Mouse (Mus musculus): ENCODE measurements around the gene Erp44. TPM values are rescaled to one million over a fixed set of nuclear protein-coding genes. Genes with fewer than 3 reads are reported as not detected.

Gene Erp44
- total and polyA plus RNA-seq, 3 experiments, result 59.2 to 203 (median 99.7) TPM

- H3K9ac ChIP-seq (ENCODE audit: insufficient read depth, low read depth), result no peak overlapping the region
- no peaks in the 10 kb centered on the region for H3K79me2 ChIP-seq (replicated peaks; ENCODE audit: control insufficient read depth, extremely low read depth, insufficient read depth, poor library complexity, severe bottlenecking)
- H3K4me1 ChIP-seq (ENCODE audit: control insufficient read depth in 1 of 2, insufficient read depth in 2 of 2), result no peaks in the 10 kb centered on the region
- no peak overlapping the region for H3K27ac ChIP-seq (ENCODE audit: insufficient read depth, low read depth)
- no peak overlapping the region for H3K4me2 ChIP-seq (ENCODE audit: insufficient read depth, low read depth, poor library complexity, severe bottlenecking)
- in situ Hi-C loops (cut with MboI; ENCODE audit: low pct_ligation_motif_present, low pct_unique_long_range_greater_than_20kb, low sequenced_read_pairs) (no loop called here), dilution Hi-C loops (cut with MboI; ENCODE audit: extremely low pct_ligation_motif_present, extremely low pct_unique_long_range_greater_than_20kb, low sequenced_read_pairs) (no loop called here)
- no peaks in the 10 kb centered on the region for H3K9me3 ChIP-seq (replicated peaks; ENCODE audit: low read length)
- DNase-seq (ENCODE audit: extremely low read depth), result no peak
- no peaks in the 10 kb centered on the region for H3K27me3 ChIP-seq (replicated peaks)
- no peak for TF ChIP-seq TCF12 (IDR thresholded peaks at IDR 0.05; ENCODE audit: low read depth, low read length)
- no peak for TF ChIP-seq ZNF384 (IDR thresholded peaks at IDR 0.05; ENCODE audit: low read depth, low read length)
- TF ChIP-seq ZMIZ1 (IDR thresholded peaks at IDR 0.05; ENCODE audit: low read depth, low read length), result no peak
- no peak for TF ChIP-seq POLR2AphosphoS2 (IDR thresholded peaks at IDR 0.05; ENCODE audit: low read depth, low read length)
- TF ChIP-seq KAT2A (IDR thresholded peaks at IDR 0.05; ENCODE audit: insufficient replicate concordance, low read length), result no peak
- no peak for TF ChIP-seq ETS1 (conservative IDR thresholded peaks at IDR 0.05; ENCODE audit: low read depth, low read length)
- no peak for TF ChIP-seq ZC3H11A (IDR thresholded peaks at IDR 0.05; ENCODE audit: low read depth, low read length)
- no peak for TF ChIP-seq CHD2 (IDR thresholded peaks at IDR 0.05; ENCODE audit: low read length)
- TF ChIP-seq HCFC1 (IDR thresholded peaks at IDR 0.05; ENCODE audit: low read depth, low read length), result no peak
- no peak for TF ChIP-seq IRF4 (IDR thresholded peaks at IDR 0.05; ENCODE audit: low read depth, low read length)
- TF ChIP-seq PAX5 (IDR thresholded peaks at IDR 0.05; ENCODE audit: low read length), result no peak
- TF ChIP-seq GABPA (IDR thresholded peaks at IDR 0.05; ENCODE audit: insufficient replicate concordance, low read depth, low read length), result no peak
- TF ChIP-seq NELFE (IDR thresholded peaks at IDR 0.05; ENCODE audit: low read depth, low read length), result no peak
- no peak for TF ChIP-seq USF1 (IDR thresholded peaks at IDR 0.05; ENCODE audit: low read depth, low read length)
- TF ChIP-seq MAX (IDR thresholded peaks at IDR 0.05; ENCODE audit: low read length), result no peak
- TF ChIP-seq E2F4 (IDR thresholded peaks at IDR 0.05; ENCODE audit: insufficient replicate concordance, low read depth, low read length), result no peak
- H3K36me3 ChIP-seq (replicated peaks in 1 of 2; ENCODE audit: control insufficient read depth in 1 of 2, insufficient read depth in 1 of 2, low read length in 1 of 2), result peaks cover 0 to 22% of the 10 kb centered on the region in 2 experiments
- H3K4me3 ChIP-seq (replicated peaks in 1 of 3; ENCODE audit: low read depth in 2 of 3, low read length in 2 of 3, poor library complexity in 1 of 3), result no peak overlapping the region
Measured at GRCm38 (mm10) chr4:48180922-48181321, 98.4 kb downstream of the Erp44 start.

- no peak for DNase-seq (ENCODE audit: extremely low read depth)
- Histone ChIP-seq H3K4me1 (ENCODE audit: control insufficient read depth in 1 of 2, insufficient read depth in 2 of 2) (no peaks in the 10 kb centered on the region), H3K9me3 (replicated peaks; ENCODE audit: low read length) (no peaks in the 10 kb centered on the region), H3K9ac (ENCODE audit: insufficient read depth, low read depth) (no peak overlapping the region), H3K4me3 (replicated peaks in 1 of 3; ENCODE audit: low read depth in 2 of 3, low read length in 2 of 3, poor library complexity in 1 of 3) (no peak overlapping the region), H3K36me3 (replicated peaks in 1 of 2; ENCODE audit: control insufficient read depth in 1 of 2, insufficient read depth in 1 of 2, low read length in 1 of 2) (peaks cover 0 to 3% of the 10 kb centered on the region in 2 experiments), H3K27ac (ENCODE audit: insufficient read depth, low read depth) (no peak overlapping the region), H3K79me2 (replicated peaks; ENCODE audit: control insufficient read depth, extremely low read depth, insufficient read depth, poor library complexity, severe bottlenecking) (no peaks in the 10 kb centered on the region), H3K27me3 (replicated peaks) (no peaks in the 10 kb centered on the region), H3K4me2 (ENCODE audit: insufficient read depth, low read depth, poor library complexity, severe bottlenecking) (no peak overlapping the region)
- no peak for TF ChIP-seq BHLHE40 (IDR thresholded peaks at IDR 0.05; ENCODE audit: low read depth, low read length)
- no peak for TF ChIP-seq MAZ (IDR thresholded peaks at IDR 0.05; ENCODE audit: low read depth, low read length)
- TF ChIP-seq NELFE (IDR thresholded peaks at IDR 0.05; ENCODE audit: low read depth, low read length), result no peak
- no peak for TF ChIP-seq ZKSCAN1 (IDR thresholded peaks at IDR 0.05; ENCODE audit: borderline replicate concordance, low read depth, low read length)
- TF ChIP-seq ZC3H11A (IDR thresholded peaks at IDR 0.05; ENCODE audit: low read depth, low read length), result no peak
- TF ChIP-seq SIN3A (IDR thresholded peaks at IDR 0.05; ENCODE audit: low read length), result no peak
- no peak for TF ChIP-seq MAX (IDR thresholded peaks at IDR 0.05; ENCODE audit: low read length)
- no peak for TF ChIP-seq TCF12 (IDR thresholded peaks at IDR 0.05; ENCODE audit: low read depth, low read length)
- no peak for TF ChIP-seq RCOR1 (conservative IDR thresholded peaks at IDR 0.05; ENCODE audit: low read depth, low read length)
- TF ChIP-seq USF2 (conservative IDR thresholded peaks at IDR 0.05; ENCODE audit: low read depth, low read length), result no peak
- TF ChIP-seq CHD2 (IDR thresholded peaks at IDR 0.05; ENCODE audit: low read length), result no peak
- TF ChIP-seq MXI1 (IDR thresholded peaks at IDR 0.05; ENCODE audit: low read depth, low read length), result no peak
- no peak for TF ChIP-seq ZMIZ1 (IDR thresholded peaks at IDR 0.05; ENCODE audit: low read depth, low read length)
- TF ChIP-seq E2F4 (IDR thresholded peaks at IDR 0.05; ENCODE audit: insufficient replicate concordance, low read depth, low read length), result no peak
- no peak for TF ChIP-seq EP300 (IDR thresholded peaks at IDR 0.05; ENCODE audit: low read length)
- TF ChIP-seq GABPA (IDR thresholded peaks at IDR 0.05; ENCODE audit: insufficient replicate concordance, low read depth, low read length), result no peak
- TF ChIP-seq CHD1 (IDR thresholded peaks at IDR 0.05; ENCODE audit: low read depth, low read length), result no peak
- TF ChIP-seq IRF4 (IDR thresholded peaks at IDR 0.05; ENCODE audit: low read depth, low read length), result no peak
- no peak for TF ChIP-seq SMC3 (IDR thresholded peaks at IDR 0.05; ENCODE audit: low read depth, low read length)
- in situ Hi-C loops (cut with MboI; ENCODE audit: low pct_ligation_motif_present, low pct_unique_long_range_greater_than_20kb, low sequenced_read_pairs), result no loop called here
- dilution Hi-C loops (cut with MboI; ENCODE audit: extremely low pct_ligation_motif_present, extremely low pct_unique_long_range_greater_than_20kb, low sequenced_read_pairs), result no loop called here
Measured at GRCm38 (mm10) chr4:48175666-48176065, 103.7 kb downstream of the Erp44 start.

Data from CH12.LX (cell line).